Mouse (Mus musculus) kidney, postnatal 14 days (tissue): ENCODE results near the gene Lpar2.
A peak's percentile ranks its signal among the peaks of the same experiment; 100 is the strongest.

Source experiments
- DNase-seq: peaks from one replicate; pipeline ENCODE4 v3.0.0; 2022; ENCODE audit warnings: mixed read lengths

Gene Lpar2

GRCm38 (mm10) chr8:69822386-69823191 lies at the start of gene Lpar2:
Gene Lpar2, plus strand, starts transcription at chr8:69822429.
- peak; percentile 88 for DNase-seq

DNA sequence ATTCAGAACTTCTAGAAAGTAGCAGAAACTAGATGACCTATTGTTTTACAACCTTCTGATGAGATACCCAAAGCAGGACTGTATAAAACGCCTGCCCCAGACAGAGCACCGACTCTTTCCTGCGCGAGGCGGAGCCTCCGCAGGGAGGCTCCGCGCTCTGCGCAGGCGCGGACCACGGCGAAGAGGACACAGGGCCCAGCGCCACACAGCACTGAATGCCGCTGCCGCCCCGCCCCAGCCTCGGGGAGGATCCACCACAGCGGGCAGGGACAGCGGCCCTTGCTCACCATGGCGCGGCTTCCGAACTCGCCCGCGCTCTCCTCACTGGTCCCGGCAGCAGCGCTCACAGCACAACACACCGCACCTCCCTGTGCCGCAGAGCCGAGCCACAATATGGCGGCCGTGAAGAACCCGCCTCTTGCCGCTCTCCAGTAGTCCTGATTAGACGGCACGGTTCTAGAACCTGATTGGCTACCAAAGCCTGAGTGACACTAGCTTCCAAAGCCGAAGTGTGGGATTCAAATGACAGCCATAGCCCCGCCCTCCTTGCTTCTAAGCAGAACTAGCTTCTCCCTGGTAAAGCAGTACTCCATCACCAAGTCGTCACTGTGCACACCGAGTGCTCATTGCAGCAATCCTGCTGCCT lies 47.6 kb upstream of the Lpar2 start, which contains the start of gene Gm20422:
TSS of gene Gm20422 (minus strand) at position 384 of the 646 bp plus-strand sequence.
- DNase-seq, result peak; percentile 94

GRCm38 (mm10) chr8:69775149-69775534 lies 47.1 kb upstream of the Lpar2 start:
- no peak for DNase-seq

DNA sequence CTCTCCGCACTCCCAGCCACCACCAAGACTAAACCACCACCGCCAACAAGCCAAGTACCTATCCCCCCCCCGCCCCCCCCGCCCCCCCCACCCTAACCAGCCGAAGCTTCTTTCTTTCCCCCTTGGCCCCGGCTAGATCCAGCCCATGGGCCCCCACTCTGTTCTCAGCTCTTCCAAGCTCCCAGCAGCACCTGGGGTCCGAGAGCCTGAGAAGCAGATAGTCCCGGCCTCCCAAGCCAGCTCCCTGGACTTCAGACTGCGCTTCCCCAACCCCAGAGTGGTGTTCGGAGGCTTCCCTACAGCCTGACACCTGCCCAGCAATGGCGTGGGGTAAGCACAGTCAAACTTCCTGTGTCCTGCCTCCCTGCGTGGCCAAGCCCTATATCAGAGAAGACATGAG lies 45.1 kb upstream of the Lpar2 start:
- no peak for DNase-seq

- DNase-seq, result no peak
Measured at GRCm38 (mm10) chr8:69789105-69789504, 33.1 kb upstream of the Lpar2 start.

DNA sequence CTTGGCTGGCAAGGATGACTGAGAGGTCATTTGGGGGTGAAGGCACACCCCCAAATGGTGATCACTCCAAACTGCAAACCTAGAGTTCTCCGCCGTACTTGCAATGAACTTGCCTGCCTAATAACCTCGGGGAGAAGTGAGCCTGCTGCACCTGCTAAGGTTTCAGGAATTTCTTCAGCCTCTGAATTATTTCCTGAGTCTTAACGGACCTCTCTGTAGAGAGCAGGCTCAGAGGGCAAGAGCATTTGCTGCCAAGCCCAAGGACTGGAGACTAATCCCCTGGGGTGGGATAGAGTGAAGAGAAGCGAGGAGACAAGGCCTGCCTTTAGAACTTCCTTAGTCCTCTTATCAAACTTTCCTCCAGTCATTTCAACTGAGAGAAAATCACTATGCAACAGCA lies 32.5 kb upstream of the Lpar2 start:
- DNase-seq, result no peak

DNA sequence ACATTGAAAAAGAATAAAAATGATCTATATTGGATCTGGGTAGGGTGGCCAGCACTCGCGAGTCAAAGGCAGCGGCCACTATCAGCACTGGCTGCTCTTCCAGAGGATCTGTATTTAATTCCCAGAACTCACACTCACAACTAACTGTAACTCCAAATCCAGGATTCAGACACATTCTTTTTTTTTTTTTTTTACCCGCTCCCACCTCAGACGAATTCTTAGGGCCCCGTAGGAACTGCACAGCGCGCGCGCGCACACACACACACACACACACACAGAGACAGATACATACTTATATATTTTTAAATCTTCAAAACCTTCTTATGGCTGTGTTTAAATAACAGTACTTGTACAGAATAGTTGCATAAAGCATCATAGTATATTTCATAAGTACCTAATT lies 31.9 kb upstream of the Lpar2 start:
- DNase-seq, result no peak

DNA sequence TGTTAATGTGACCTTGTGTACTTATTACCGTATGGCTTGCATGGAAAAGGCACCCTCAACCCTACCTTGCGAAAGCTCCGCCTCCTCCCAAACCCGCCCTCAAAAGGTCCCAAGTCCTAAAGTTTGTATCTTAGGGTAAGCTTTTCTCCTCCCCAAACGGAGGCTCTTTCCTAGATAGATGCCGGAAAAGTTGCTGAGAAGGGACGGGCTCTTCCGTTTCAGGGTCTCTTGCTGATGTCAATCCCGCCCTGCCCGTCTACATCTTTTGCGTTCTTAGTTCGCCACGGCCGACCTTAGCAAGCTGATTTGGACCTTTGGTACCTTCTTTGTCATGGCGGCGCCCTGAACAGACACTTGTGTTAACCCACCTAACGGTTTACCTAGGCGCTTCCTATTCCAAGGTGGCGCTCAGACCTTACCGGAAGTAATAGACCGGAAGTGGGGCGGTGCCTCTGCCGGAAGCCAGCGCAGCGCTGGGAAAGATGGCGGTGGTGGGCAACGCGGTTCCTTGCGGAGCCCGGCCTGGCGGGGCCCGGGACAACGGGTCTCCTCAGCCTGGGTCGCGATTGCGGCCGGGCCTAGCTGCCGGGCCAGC lies 31.4 kb upstream of the Lpar2 start, which contains the start of the genes Atp13a1 and Zfp866:
TSS of gene Atp13a1 (plus strand) at position 391 of the 595 bp plus-strand sequence.
TSS of gene Zfp866 (minus strand) at position 406 of the 595 bp plus-strand sequence.
- peak; percentile 92 for DNase-seq

- peak; percentile 56 for DNase-seq
Measured at GRCm38 (mm10) chr8:69791415-69792068, 30.7 kb upstream of the Lpar2 start.

DNA sequence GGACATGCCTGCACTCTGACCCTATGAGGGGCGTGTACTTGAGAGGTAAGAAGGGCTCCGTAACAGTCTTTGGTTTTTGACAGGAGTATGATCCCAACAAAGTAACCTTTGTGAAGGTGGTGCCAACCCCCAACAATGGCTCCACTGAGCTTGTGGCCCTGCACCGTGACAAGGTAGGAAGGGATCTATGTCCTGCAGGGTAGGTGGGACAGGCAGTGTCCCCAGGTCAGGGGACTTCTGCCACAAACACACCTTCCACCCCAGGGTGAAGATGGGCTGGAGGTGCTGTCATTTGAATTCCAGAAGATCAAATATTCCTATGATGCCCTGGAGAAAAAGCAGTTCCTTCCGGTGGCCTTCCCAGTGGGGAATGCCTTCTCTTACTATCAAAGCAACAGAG lies 28.6 kb upstream of the Lpar2 start:
- no peak for DNase-seq

DNA sequence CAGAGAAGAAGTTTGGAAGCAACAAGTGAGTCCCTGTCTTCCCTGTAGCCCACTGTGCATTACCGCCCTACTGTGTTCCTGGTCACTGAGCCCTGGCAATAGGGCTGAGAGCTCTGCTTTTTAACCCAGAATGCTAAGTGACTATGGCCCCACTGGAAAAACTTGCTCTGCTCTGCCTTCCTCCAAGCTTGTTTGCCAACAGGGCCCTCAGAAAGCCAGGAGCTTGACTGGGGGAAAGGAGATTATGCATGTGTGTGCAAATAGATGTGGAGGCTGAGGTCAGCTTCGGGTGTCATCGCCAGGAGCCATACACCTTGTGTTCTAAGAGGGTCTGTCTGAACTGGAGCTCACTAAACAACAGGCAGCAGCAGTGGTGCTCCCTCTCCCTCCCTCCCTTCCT lies 28.1 kb upstream of the Lpar2 start:
- no peak for DNase-seq

DNA sequence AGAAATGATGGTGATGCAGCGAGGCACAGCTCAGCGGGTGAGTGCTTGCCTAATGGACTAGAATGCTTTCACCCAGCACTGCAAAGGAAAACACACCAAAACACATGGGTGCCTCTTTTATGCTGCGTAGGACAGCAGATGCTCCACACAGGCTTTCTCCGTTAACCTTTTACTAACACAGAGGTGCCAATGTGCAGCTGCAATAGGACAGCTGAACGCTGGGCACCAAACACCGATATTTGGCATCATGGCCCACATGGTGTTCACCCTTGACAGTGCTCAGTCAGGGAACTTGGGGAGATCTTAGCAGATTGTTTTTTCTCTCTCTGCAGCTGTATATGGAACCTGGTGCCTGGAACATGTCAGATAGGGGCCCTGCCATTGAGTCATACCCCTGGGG lies 27.3 kb upstream of the Lpar2 start:
- no peak for DNase-seq

GRCm38 (mm10) chr8:69796721-69797345 lies 25.4 kb upstream of the Lpar2 start:
- DNase-seq, result no peak

GRCm38 (mm10) chr8:69797661-69798060 lies 24.6 kb upstream of the Lpar2 start:
- no peak for DNase-seq

GRCm38 (mm10) chr8:69799261-69799660 lies 23.0 kb upstream of the Lpar2 start:
- DNase-seq, result no peak

- no peak for DNase-seq
Measured at GRCm38 (mm10) chr8:69799946-69800345, 22.3 kb upstream of the Lpar2 start.

GRCm38 (mm10) chr8:69801796-69802195 lies 20.4 kb upstream of the Lpar2 start:
- DNase-seq, result no peak

- DNase-seq, result no peak
Measured at GRCm38 (mm10) chr8:69802216-69802615, 20.0 kb upstream of the Lpar2 start.

DNA sequence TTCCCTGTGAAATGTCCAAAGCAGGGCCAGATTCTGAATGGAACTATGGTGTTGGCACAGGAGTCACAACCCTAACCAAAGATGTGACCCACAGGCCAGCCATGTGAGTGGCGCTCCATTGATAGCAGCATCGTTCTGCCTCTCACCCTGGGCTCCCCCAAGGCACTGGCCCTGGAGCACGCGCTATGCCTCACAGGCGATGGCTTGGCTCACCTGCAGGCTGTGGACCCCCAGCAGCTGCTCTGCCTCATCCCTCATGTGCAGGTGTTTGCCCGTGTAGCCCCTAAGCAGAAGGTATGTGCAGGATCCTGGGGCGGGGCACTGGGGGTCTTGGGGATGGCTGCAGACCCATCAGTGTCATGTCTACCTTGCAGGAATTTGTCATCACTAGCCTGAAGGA lies 18.9 kb upstream of the Lpar2 start:
- no peak for DNase-seq

GRCm38 (mm10) chr8:69804537-69804936 lies 17.7 kb upstream of the Lpar2 start:
- DNase-seq, result no peak

GRCm38 (mm10) chr8:69805086-69805485 lies 17.1 kb upstream of the Lpar2 start:
- DNase-seq, result no peak

DNA sequence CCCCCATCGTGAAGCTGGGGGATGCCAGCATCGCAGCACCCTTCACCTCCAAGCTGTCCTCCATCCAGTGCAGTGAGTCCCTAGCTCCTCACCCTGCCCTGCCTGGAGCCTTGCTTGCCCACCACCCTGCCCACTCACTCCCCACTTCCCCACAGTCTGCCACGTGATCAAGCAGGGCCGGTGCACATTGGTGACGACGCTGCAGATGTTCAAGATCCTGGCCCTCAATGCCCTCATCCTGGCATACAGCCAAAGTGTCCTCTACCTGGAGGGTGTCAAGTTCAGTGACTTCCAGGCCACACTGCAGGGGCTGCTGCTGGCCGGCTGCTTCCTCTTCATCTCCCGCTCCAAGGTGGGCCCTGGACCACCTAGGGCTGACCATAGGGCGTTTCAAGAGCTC lies 16.7 kb upstream of the Lpar2 start:
- no peak for DNase-seq

GRCm38 (mm10) chr8:69807236-69807635 lies 15.0 kb upstream of the Lpar2 start:
- DNase-seq, result no peak
